Mouse (Mus musculus) megakaryocyte, adult 5-6 weeks (primary cell): ENCODE results near the gene 6030408B16Rik. TPM values are rescaled to one million over a fixed set of nuclear protein-coding genes. Genes with fewer than 3 reads are reported as not detected.
"Not testable (repeated sequence)": the region's sequence is repeated elsewhere in the genome, so short reads cannot be mapped to it uniquely, and the experiment has no call there.

ENCODE experiments used
- ATAC-seq: 2 replicates; pipeline ENCODE4 v1.8.0; 2016; ENCODE audit warnings: mild to moderate bottlenecking, inconsistent platforms; ENCODE audit not compliant: poor library complexity, severe bottlenecking
- total RNA-seq, 2 experiments: library from RNA; stranded (forward) in 1 of 2; stranded (reverse) in 1 of 2; fragments of 153-499, 151-499 nt in 1 of 2; fragments of 221-1000, 200-1000 nt in 1 of 2; gene quantifications; 2 replicates each; pipeline versions ENCODE4 v1.2.3 to v1.2.4; 2015 to 2017

Gene 6030408B16Rik
- total RNA-seq, 2 experiments from 2014 or later = not detected

- no peak for ATAC-seq
These were observed 26.1 kb downstream of the 6030408B16Rik start for GRCm38 (mm10) chr15:101318889-101319765.

GRCm38 (mm10) chr15:101320010-101320617 is 27.1 kb downstream of the 6030408B16Rik start:
- ATAC-seq = no peak

GRCm38 (mm10) chr15:101320618-101321041 is 27.6 kb downstream of the 6030408B16Rik start:
- no peak for ATAC-seq

- ATAC-seq = no peak
These were observed 28.1 kb downstream of the 6030408B16Rik start for GRCm38 (mm10) chr15:101321126-101321525.

GRCm38 (mm10) chr15:101322106-101322505 is 29.1 kb downstream of the 6030408B16Rik start:
- ATAC-seq = no peak

- ATAC-seq = no peak
These were observed 29.6 kb downstream of the 6030408B16Rik start for GRCm38 (mm10) chr15:101322640-101323039.

- no peak for ATAC-seq
These were observed 30.5 kb downstream of the 6030408B16Rik start for GRCm38 (mm10) chr15:101323511-101323910.

- ATAC-seq = not testable (repeated sequence)
These were observed 31.4 kb downstream of the 6030408B16Rik start for GRCm38 (mm10) chr15:101324409-101324808.

- ATAC-seq = no peak
These were observed 33.1 kb downstream of the 6030408B16Rik start for GRCm38 (mm10) chr15:101325991-101326534.

- ATAC-seq = peak; percentile 94
These were observed 34.3 kb downstream of the 6030408B16Rik start for GRCm38 (mm10) chr15:101327282-101327681.

GRCm38 (mm10) chr15:101328876-101329563 is 36.0 kb downstream of the 6030408B16Rik start:
- no peak for ATAC-seq

- ATAC-seq = no peak
These were observed 36.5 kb downstream of the 6030408B16Rik start for GRCm38 (mm10) chr15:101329564-101329892.

- no peak for ATAC-seq
These were observed 38.1 kb downstream of the 6030408B16Rik start for GRCm38 (mm10) chr15:101331090-101331489.

- no peak for ATAC-seq
These were observed 39.4 kb downstream of the 6030408B16Rik start for GRCm38 (mm10) chr15:101332370-101332769.

GRCm38 (mm10) chr15:101333165-101333564 is 40.2 kb downstream of the 6030408B16Rik start:
- ATAC-seq = no peak

- ATAC-seq = peak; percentile 49; the same call in 1 of the 2 replicates
These were observed 40.6 kb downstream of the 6030408B16Rik start for GRCm38 (mm10) chr15:101333648-101334047.

- peak; percentile 51 for ATAC-seq
These were observed 43.6 kb downstream of the 6030408B16Rik start for GRCm38 (mm10) chr15:101336474-101337174.

GRCm38 (mm10) chr15:101338359-101338758 is 45.3 kb downstream of the 6030408B16Rik start:
- no peak for ATAC-seq

GRCm38 (mm10) chr15:101339537-101339936 is 46.5 kb downstream of the 6030408B16Rik start:
- peak; percentile 81 for ATAC-seq

- peak; percentile 81 for ATAC-seq
These were observed 48.9 kb downstream of the 6030408B16Rik start for GRCm38 (mm10) chr15:101341797-101342515.
